Mouse (Mus musculus): ENCODE measurements at regions not wholly inside any gene's neighbourhood (a gene's known extent, or its start where the extent isn't known, plus 50 kb on each side); places are given as distances from the start of the nearest gene placed in this dataset.

- Histone ChIP-seq H3K36me3 (ENCODE audit: insufficient read depth, low read length) (no peaks in the 10 kb centered on the region), H3K9ac (replicated peaks; ENCODE audit: low read length) (no peak overlapping the region), H3K4me2 (ENCODE audit: low read depth, low read length) (no peak overlapping the region), H3K9me3 (ENCODE audit: low read length) (no peaks in the 10 kb centered on the region), H3K4me1 (ENCODE audit: insufficient read depth, low read length) (no peaks in the 10 kb centered on the region), H3K27me3 (ENCODE audit: insufficient read depth, low read length) (no peaks in the 10 kb centered on the region), H3K27ac (no peak overlapping the region), H3K4me3 (ENCODE audit: low read length) (no peak overlapping the region)
- DNase-seq (ENCODE audit: low spot score) (no peak), ATAC-seq (no peak)
- WGBS = 73% methylated on average over 8 of the region's 8 CpGs
- TF ChIP-seq CTCF (IDR thresholded peaks at IDR 0.05; ENCODE audit: low read depth) = no peak
Observed at GRCm38 (mm10) chr5:119201251-119201650, 469.2 kb upstream of the Tbx3 start.

- peak; percentile 51 for DNase-seq (ENCODE audit: low spot score)
- Histone ChIP-seq H3K36me3 (ENCODE audit: insufficient read depth, low read length) (no peaks in the 10 kb centered on the region), H3K9me3 (ENCODE audit: low read length) (no peaks in the 10 kb centered on the region), H3K27me3 (ENCODE audit: insufficient read depth, low read length) (no peaks in the 10 kb centered on the region), H3K4me1 (ENCODE audit: insufficient read depth, low read length) (no peaks in the 10 kb centered on the region), H3K9ac (replicated peaks; ENCODE audit: low read length) (no peak overlapping the region), H3K27ac (no peak overlapping the region), H3K4me3 (ENCODE audit: low read length) (no peak overlapping the region), H3K4me2 (ENCODE audit: low read depth, low read length) (no peak overlapping the region)
- no peak for TF ChIP-seq CTCF (IDR thresholded peaks at IDR 0.05; ENCODE audit: low read depth)
- ATAC-seq = no peak
- WGBS = 58% methylated on average over 2 of the region's 2 CpGs
Observed at GRCm38 (mm10) chr5:119204736-119205135, 465.7 kb upstream of the Tbx3 start.

GRCm38 (mm10) chr5:119208077-119208476 lies 462.4 kb upstream of the Tbx3 start:
- H3K4me3 ChIP-seq (ENCODE audit: low read length) = no peak overlapping the region
- no peak for ATAC-seq
- DNase-seq (ENCODE audit: low spot score) = no peak
- no peak for TF ChIP-seq CTCF (IDR thresholded peaks at IDR 0.05; ENCODE audit: low read depth)
- H3K27me3 ChIP-seq (ENCODE audit: insufficient read depth, low read length) = no peaks in the 10 kb centered on the region
- H3K4me2 ChIP-seq (ENCODE audit: low read depth, low read length) = no peak overlapping the region
- 0 out of 2 replicates have a peak, but pooled peaks cover 2% of the 10 kb centered on the region for H3K9me3 ChIP-seq (ENCODE audit: low read length)
- H3K27ac ChIP-seq = no peak overlapping the region
- H3K36me3 ChIP-seq (ENCODE audit: insufficient read depth, low read length) = no peaks in the 10 kb centered on the region
- H3K9ac ChIP-seq (replicated peaks; ENCODE audit: low read length) = no peak overlapping the region
- H3K4me1 ChIP-seq (ENCODE audit: insufficient read depth, low read length) = no peaks in the 10 kb centered on the region
- 70% methylated on average over 13 of the region's 13 CpGs for WGBS

- Histone ChIP-seq H3K27me3 (ENCODE audit: insufficient read depth, low read length) (no peaks in the 10 kb centered on the region), H3K9ac (replicated peaks; ENCODE audit: low read length) (no peak overlapping the region), H3K4me3 (ENCODE audit: low read length) (no peak overlapping the region), H3K9me3 (ENCODE audit: low read length) (0 out of 2 replicates have a peak, but pooled peaks cover 2% of the 10 kb centered on the region), H3K27ac (no peak overlapping the region), H3K4me2 (ENCODE audit: low read depth, low read length) (no peak overlapping the region), H3K36me3 (ENCODE audit: insufficient read depth, low read length) (no peaks in the 10 kb centered on the region), H3K4me1 (ENCODE audit: insufficient read depth, low read length) (no peaks in the 10 kb centered on the region)
- ATAC-seq = no peak
- WGBS = 77% methylated on average over 4 of the region's 4 CpGs
- no peak for DNase-seq (ENCODE audit: low spot score)
- no peak for TF ChIP-seq CTCF (IDR thresholded peaks at IDR 0.05; ENCODE audit: low read depth)
Observed at GRCm38 (mm10) chr5:119213196-119213595, 457.3 kb upstream of the Tbx3 start.

GRCm38 (mm10) chr5:119213692-119214357 lies 456.6 kb upstream of the Tbx3 start:
- no peaks in the 10 kb centered on the region for H3K36me3 ChIP-seq (ENCODE audit: insufficient read depth, low read length)

GRCm38 (mm10) chr5:119214937-119215336 lies 455.5 kb upstream of the Tbx3 start:
- Histone ChIP-seq H3K9me3 (ENCODE audit: low read length) (0 out of 2 replicates have a peak, but pooled peaks cover 1% of the 10 kb centered on the region), H3K27me3 (ENCODE audit: insufficient read depth, low read length) (no peaks in the 10 kb centered on the region), H3K4me2 (ENCODE audit: low read depth, low read length) (no peak overlapping the region), H3K27ac (no peak overlapping the region), H3K4me3 (ENCODE audit: low read length) (no peak overlapping the region), H3K4me1 (ENCODE audit: insufficient read depth, low read length) (no peaks in the 10 kb centered on the region), H3K9ac (replicated peaks; ENCODE audit: low read length) (no peak overlapping the region), H3K36me3 (ENCODE audit: insufficient read depth, low read length) (no peaks in the 10 kb centered on the region)
- 93% methylated on average over 9 of the region's 9 CpGs for WGBS
- DNase-seq (ENCODE audit: low spot score) = no peak
- TF ChIP-seq CTCF (IDR thresholded peaks at IDR 0.05; ENCODE audit: low read depth) = peak; percentile 59
- ATAC-seq = no peak

More at GRCm38 (mm10) chr5:119213692-119214357, 456.6 kb upstream of the Tbx3 start:
- no peak overlapping the region for H3K9ac ChIP-seq (replicated peaks; ENCODE audit: low read length)
- ATAC-seq (no peak), DNase-seq (ENCODE audit: low spot score) (no peak)
- WGBS = 60% methylated on average over 7 of the region's 7 CpGs
- no peaks in the 10 kb centered on the region for H3K27me3 ChIP-seq (ENCODE audit: insufficient read depth, low read length)
- no peak for TF ChIP-seq CTCF (IDR thresholded peaks at IDR 0.05; ENCODE audit: low read depth)
- no peak overlapping the region for H3K4me2 ChIP-seq (ENCODE audit: low read depth, low read length)
- no peak overlapping the region for H3K4me3 ChIP-seq (ENCODE audit: low read length)
- H3K27ac ChIP-seq = no peak overlapping the region
- no peaks in the 10 kb centered on the region for H3K4me1 ChIP-seq (ENCODE audit: insufficient read depth, low read length)
- 0 out of 2 replicates have a peak, but pooled peaks cover 2% of the 10 kb centered on the region for H3K9me3 ChIP-seq (ENCODE audit: low read length)

- H3K36me3 ChIP-seq (ENCODE audit: insufficient read depth, low read length) = no peaks in the 10 kb centered on the region
- H3K9ac ChIP-seq (replicated peaks; ENCODE audit: low read length) = no peak overlapping the region
- H3K27ac ChIP-seq = no peak overlapping the region
- TF ChIP-seq CTCF (IDR thresholded peaks at IDR 0.05; ENCODE audit: low read depth) = no peak
- H3K27me3 ChIP-seq (ENCODE audit: insufficient read depth, low read length) = no peaks in the 10 kb centered on the region
- H3K4me1 ChIP-seq (ENCODE audit: insufficient read depth, low read length) = no peaks in the 10 kb centered on the region
- ATAC-seq (peak; percentile 63), DNase-seq (ENCODE audit: low spot score) (peak; percentile 59)
- H3K4me3 ChIP-seq (ENCODE audit: low read length) = no peak overlapping the region
- no peak overlapping the region for H3K4me2 ChIP-seq (ENCODE audit: low read depth, low read length)
- H3K9me3 ChIP-seq (ENCODE audit: low read length) = no peaks in the 10 kb centered on the region
- 47% methylated on average over 10 of the region's 10 CpGs for WGBS
Observed at GRCm38 (mm10) chr5:119215364-119215763, 455.1 kb upstream of the Tbx3 start.
